Mouse (Mus musculus) adrenal gland, adult 2 months (tissue): ENCODE data around the gene Frmpd1. TPM values are rescaled to one million over a fixed set of nuclear protein-coding genes. Genes with fewer than 3 reads are reported as not detected.

Experiments used
- DNase-seq: peaks from one replicate; pipeline ENCODE4 v3.0.0; 2021
- long read RNA-seq: library from polyadenylated mRNA; stranded (forward); transcript quantifications from one replicate; pipeline ENCODE4 v2.0.0, GENCODE M21; 2021
- polyA plus RNA-seq: library from polyadenylated mRNA; depleted of rRNA; stranded (reverse); fragments of >200 nt; gene quantifications from 2 replicates; pipeline ENCODE4 v1.2.3, GENCODE M21; 2012; rRNA removed
- total RNA-seq, 2 experiments: library from RNA; stranded (reverse); gene quantifications; 2 replicates each; pipeline ENCODE4 v1.2.3; 2021

Gene Frmpd1
- total RNA-seq (1 to 10 TPM; 5.2 to 7.4 TPM), polyA plus RNA-seq (3.7 and 4.0 TPM in 2 replicates)
- long read RNA-seq, full-length matches to known transcripts = 1 of 5 reads
- long read RNA-seq, partial matches to known transcripts = 1 of 5 reads
- long read RNA-seq, other reads (novel, unspliced or antisense) = 3 of 5 reads

DNA sequence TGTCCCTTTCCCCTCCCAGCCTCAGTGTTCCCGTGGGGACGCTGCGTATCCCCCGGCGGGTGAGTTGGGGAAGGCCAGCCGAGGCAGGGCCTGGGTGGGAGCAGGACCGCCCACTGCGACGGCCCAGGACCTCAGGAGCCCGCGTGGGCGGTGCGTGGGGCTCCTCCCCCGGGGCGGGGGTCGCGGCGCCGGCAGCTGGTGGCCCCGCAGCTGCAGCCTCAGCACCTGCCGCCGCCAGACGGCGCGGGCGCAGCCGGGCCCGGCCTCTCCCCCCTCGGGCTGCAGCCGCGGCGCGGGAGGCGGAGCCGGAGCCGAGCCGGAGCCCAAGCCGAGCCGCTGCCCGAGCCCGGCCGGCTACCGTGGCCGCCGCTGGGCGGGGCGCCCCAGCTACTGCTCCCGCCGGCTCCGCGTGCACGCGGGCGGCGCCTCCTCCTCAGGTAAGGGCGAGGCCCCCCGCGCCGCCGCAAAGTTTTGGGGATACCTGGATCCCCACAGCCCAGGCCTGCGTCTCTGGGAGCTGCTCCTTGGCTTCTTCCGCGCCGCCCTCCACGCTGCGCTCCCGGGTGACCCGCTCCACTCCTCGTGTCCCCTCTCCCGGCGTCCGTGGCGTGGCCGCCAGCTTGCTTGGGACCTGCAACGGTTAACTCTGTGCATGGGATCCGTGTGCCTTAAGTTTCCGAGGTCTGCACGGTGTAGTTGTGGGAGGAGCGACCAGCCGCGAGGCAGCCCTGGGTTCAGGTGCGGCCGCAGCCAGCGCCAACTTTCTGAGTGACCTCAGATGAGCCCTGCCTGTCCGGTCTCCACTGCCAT, at the start of gene Frmpd1:
Gene Frmpd1 (plus strand): TSS at position 355 of the 810 bp plus-strand sequence.
- DNase-seq = peak; percentile 83

DNA sequence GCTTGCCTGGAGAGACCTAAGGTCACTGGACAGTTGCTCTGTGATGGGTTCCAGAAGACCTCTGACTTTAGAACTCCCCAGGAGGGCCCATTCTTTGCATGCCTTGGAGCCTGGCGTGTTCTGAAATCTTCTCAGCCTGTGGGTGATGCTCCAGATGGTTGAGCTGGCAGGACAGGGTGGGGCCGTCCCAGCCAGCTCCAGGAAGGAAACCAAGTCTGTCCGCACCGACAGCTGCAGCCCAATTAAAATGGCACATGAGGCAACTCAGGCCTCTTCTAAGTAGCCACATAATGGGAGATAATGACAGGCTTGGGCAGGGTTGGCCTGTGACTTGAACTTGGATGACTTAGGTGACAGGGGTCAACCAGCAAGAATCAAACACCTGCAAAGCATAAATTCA, 47.0 kb upstream of the Frmpd1 start:
- DNase-seq = no peak

DNA sequence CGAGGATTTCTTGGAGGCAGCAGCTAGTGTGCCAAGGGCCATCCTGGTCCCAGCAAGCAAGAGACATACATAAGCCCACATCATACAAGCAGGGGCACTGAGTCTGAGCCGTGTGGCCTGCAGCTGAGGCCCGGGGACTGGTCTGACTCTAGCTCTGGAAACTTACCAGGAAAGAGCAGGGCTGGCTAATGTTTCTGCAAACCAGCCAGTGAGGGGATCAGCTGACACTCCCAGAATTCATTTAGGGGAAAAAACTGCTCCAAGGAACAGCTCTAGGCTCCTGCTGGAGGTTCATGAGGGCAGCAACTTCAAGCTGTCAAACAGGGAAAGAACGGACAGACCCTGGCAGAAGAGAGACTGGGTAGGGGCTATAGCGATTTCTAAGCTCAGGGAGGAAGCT, 42.8 kb upstream of the Frmpd1 start:
- no peak for DNase-seq

DNA sequence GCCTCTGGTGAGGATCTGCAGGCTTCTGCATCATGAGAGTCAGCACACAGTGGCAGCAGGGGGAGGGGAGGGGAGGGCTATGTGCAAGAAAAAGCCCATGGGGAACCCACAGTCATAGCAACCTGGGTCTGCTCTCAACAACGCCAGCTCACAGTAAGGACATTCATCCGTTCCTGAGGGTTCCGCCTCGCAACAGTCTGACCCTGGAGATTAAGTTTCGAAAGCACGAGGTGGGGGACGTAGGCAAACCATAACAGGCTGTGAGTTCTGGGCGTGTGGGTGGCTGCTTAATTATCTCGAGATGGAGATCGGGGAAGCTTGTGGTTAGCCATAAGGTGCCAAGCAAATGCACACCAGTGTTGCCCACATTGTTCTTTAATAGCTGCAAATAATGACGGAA, 42.3 kb upstream of the Frmpd1 start:
- no peak for DNase-seq

DNA sequence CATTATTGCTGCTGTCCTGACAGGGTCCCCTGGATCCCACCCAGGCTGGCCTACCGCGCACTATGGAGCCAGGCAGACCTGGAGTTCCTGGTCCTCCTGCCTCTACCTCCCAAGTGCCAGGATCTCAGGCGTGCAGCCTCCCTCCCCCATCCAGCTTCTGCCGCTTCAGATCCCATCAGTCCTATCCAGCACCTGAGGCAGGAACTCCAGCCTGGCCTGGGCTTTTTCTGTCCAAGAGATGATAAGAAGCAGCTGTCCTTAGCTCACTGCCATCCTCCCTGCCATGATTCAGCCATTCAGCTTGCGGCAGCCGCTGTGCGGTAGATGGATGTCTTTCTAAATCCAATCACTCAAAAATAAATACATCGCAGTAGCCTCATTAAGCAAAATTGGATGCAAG, 41.7 kb upstream of the Frmpd1 start:
- no peak for DNase-seq

DNA sequence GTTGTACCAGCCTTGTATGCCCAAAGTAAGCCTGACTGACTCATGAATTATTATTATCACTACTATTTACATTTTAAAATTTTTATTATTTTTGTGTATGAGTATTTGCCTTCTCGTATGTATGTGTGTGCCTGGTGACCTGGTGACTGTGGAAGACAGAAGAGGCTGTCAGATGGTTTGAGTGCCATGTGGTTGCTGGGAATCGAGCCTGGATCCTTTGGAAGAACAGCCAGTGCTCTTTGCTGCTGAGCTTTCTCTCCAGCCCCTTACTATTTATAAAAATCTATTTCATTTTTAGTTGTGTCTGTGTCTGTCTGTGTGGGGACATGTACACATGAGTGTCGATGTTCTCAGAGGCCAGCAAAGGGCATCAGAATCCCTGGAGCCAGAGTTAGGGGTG, 28.2 kb upstream of the Frmpd1 start:
- no peak for DNase-seq

DNA sequence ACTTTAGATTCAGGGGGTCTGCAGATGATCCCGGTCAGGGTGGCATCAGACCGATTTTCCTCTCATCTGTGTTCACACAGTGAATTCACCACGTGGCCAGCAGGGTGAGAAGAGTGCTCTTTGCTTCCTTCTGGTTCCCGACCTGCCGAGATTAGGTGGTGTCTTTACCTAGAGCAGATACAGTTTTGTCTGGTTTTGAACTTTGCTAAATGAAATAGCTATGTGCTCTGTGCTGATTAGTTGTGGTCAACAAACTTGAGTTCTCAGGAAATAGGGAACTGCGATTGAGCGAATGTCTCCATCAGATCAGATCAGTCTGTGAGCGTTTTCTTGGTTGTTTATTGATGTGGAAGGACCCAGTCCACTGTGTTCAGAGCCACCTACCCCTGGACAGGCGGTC, 26.1 kb upstream of the Frmpd1 start:
- DNase-seq = no peak

DNA sequence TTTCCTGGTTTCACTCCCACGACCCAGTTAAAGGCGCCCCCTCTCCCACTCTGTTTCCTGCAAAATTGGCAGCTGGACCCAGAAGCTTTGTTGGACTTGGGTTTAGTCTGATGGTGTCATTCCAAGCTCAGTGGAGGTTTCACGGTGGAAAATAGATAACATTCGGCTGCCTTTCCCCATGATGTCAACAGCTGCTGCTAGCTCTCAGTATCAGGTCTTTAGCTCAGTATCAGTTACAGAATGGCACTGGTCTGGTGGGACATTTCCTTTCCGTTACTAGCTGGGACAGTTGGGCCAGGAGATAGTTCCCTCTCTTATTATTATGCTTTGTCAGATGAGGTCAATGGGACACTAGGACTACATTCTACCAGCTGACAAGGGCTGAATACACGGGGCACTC, 23.9 kb upstream of the Frmpd1 start:
- no peak for DNase-seq

DNA sequence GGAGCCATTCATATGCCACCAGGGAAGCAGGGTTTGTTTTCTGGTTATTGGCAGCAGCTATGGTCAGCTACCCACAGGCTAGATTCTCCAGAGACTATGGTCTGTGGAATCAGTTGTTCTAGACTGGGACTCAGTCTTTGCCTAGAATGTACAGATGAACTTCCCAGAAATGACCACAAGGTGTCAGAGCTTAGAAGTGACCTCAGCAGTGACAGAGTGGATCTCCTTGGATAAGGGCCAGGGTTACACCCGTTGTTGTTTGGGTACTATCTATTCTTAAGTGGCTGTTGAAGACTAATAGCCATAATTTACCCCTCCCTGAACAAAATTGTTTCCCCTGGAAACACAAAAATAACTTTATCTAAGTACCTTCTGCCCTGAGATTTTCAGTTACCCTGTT, 21.0 kb upstream of the Frmpd1 start:
- peak; percentile 32 for DNase-seq

DNA sequence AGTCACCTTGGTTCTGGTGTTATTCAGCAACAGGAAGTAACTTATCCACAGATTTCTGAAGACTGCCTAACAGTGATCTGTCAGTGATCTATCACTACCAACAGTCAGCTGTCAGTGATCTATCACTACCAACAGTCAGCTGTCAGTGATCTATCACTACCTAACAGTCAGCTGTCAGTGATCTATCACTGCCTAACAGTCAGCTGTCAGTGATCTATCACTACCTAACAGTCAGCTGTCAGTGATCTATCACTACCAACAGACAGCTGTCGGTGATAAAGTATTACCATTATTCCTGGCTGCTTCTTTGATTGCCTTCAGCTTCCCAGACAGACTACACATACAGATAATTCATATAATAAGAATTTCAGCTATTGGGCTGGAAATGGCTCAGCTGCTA, 19.2 kb upstream of the Frmpd1 start:
- DNase-seq = no peak

DNA sequence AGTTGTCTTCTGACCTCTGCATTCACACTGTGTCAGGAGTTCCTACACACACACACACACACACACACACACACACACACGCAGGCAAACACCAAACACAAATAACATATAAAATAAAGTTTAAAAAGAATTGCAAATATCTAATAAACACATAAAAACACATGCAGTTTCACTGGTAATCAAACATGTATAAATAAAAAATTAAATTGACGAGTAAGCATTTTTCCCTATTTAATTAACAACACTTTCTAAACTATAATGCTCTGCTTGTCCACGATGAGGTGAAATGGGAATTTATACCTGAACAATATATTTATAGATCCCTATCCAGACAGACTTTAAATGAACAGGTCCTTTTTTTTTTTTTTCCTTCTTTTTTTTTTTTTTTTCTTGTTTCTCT, 18.7 kb upstream of the Frmpd1 start:
- no peak for DNase-seq

DNA sequence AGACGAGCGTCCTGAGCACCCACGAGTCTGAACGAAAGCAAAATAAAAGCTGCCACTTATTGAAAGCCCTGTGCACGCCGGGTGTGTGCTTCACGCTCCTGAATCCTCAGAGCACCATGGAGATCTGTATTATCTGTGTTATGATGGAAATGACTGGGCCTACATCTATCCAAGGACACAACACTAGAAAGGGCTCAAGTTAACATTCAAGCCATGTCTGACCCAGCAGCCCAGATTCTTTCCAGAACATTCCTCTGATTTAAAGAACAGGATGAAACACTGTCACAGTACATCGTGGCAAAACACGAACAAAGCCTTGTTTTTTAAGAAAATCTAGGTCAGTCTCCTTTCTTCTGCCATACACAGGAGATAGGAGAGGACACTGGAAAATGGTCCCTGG, 13.3 kb upstream of the Frmpd1 start:
- no peak for DNase-seq

DNA sequence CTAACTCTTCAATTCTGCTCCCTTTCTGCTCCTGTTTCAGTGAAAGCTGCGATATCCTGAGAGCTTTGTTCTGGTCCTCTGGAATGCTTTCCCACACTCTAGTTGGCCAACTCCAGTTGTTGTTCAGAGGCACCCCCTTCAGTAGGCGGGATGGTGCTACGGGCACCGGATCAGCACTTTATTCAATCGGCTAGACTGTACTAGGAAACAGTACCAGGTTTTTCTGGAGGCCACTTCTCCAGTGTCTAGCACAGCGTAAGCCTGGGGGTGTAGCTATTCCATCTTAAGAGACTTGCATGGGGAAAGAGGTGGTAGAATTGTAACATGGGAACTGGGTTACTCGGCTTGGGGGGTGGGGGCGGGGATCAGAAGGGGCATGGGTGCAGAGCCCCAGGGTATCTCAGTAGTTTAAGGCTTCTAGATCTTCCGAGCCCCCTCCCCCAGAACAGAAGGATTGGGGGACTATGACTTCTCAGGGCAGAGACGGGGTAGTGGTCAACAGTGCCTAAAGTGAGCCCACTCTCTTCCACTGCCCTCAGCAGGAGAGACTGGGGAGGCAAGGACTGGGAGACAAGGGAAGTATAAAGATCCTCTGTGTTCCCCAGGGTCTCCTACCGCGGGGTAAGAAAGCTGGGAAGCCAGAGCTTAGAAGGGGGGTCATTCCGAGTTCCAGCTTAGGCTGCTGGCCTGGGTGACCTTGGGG, 706 bp upstream of the Frmpd1 start:
- DNase-seq = no peak

DNA sequence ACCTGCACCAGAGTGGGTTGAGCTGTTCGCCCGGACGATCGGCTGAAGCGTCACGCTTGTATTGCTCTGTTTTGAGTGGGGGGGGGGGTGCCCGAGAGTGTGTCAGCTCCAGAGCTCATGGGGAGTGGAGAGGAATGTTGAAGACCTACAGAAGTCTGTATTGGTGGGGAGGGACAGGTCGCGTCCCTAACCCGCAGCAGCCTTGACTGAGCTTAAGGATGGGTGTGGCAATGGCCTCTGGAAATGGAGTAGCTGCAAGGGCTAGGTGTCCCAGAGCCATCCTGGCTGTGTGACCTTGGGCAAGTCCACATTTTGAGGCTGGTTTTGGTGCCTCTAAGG, 625 bp downstream of the Frmpd1 start:
- no peak for DNase-seq

DNA sequence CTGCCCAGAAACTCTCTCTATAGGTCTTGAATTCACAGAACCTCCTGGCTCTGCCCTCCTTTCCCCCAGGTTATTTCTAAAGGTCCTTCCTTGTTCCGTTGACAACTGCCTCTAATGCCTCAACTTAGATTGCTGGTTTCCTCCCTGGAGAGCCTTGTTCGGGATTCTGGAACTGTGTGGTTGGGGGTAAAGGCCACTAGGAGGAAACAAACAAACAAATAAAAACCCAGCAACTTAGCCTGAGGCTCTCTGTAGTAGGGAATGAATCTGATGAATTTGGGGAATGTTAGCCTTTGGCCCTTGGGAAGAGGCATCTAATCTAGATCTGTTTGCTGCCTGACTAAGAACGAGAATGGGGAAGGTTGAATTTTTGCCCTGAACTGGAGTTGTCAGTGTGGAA, 13.6 kb downstream of the Frmpd1 start:
- DNase-seq = no peak

DNA sequence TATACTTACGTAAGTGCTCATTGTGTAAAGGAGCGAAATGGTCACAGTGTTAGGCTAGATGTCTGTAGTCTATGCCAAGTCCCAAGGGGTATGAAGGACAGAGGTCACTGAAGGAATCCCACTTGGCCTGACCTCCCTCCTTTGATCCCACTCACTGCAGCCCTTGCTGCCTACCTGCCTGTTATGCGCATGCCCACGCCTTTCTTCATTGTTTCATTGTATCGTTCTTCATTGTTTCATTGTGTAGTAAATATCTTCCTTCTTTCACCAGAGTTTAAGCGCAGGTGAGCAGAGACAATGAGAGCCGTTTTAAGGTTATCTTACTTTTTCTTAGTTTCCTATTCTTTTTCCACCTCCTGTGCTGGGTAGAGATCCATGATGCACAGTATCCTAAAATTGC, 18.6 kb downstream of the Frmpd1 start:
- no peak for DNase-seq

DNA sequence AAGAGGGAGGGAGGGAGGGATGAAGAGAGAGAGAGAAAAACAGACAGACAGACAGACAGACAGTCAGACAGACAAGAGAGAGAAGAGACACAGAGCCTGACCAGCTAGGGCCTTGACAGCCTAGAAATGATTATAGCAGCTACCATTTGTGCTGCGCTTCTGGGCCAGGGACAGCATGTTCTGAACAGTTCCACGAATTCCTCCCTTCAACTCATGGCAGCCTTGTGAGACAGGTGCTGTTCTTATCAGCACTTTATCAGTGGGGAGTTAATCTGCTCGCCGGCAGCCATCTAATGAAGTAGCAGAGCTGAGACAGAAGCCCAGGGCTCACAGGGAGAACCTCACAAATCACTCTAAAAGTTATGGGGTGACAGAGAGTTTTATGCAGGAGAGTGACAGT, 22.8 kb downstream of the Frmpd1 start:
- DNase-seq = no peak

DNA sequence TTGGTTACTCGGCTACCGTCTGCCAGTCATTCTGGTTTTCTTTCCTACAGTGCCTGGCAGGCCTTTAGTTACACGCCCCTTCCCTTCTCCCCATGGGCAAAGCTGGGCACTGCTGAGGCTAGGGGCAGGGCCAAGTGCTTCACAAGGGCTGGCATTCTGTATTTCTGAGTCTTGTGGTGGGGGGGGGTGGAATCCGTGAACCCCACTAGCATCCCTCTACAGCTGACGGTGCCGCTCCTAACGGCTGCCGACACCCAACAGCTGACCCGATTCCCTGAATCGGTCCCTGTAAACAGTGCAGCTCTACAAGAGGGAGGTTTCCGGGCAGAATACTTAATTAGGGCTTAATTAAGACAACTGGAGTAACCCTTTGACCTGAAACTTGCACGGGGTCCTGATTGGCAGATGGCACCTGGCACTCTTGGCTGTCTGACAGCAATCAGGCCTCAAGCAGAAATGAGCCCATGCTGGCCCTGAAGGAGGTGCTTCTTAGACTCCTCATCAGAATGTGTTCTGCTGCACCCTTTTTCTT, 24.2 kb downstream of the Frmpd1 start:
- no peak for DNase-seq

DNA sequence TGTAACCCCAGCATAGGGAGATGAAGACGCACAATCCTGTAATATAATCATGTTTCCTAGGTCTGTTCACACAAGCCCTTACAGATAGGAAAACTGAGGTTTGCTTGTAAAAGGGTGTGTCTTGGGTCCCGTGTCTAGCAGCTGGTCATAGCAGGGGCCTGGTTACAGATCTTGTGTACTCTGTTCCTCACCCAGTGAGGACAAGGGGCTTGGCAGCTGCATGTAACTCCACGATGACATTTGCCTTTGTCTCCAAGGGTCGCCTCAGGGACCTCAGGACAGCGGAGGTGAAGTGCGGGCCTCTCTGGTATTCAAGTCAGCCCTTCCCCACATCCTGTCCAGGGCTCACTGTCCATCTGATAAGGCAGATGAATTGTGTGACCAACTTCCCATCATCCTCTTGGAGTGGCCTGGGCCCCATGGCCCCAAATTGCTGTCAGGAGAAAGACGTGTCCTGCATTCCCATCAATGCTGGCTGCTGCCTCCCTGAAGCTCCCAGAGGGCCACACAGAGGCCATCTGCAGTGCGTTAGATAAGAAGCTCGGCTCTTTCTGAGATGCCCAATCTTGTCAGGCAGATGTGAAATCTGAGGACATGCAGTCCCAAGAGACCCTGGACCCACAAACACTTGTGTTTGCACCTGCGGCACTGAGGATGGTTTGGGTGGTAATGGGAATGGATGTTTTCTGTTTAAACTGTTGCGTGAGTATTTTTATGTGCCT, 27.8 kb downstream of the Frmpd1 start:
- no peak for DNase-seq

DNA sequence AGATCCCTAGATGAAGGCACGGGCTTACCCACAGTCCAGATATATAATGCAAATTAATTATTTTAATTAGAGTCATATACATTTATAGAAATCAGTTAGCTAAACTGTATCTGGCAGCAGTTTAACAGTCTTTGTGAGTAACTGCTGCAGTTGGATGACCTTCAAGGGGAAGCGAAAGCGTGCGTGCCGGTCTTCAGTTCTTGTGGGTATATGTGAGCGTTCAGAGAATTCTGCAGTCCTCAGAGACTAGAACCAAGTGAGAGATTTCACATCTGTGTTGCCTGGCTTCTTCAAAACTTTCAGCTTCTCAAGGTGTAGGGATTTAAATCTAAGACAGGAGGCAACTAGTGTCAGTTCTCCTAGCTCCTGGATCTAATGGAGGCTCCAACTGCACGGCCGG, 35.3 kb downstream of the Frmpd1 start:
- peak; percentile 6 for DNase-seq

DNA sequence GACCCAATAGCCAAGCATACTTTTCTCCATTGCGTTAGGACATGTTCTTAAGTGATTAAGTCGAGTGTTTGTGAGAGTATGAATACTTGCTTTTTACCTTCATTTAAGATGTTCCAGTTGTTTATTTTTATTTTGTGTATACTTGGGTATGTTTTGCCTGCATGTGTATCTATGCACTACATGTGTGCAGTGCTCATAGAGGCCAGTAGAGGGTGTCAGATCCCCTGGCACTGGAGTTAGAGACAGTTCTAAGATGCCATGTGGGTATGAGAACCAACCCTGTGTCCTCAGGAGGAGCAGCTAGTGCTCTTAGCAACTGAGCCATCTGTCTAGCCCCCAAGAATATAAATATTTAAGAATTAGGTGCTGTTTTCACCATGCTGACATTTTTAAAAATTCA, 37.7 kb downstream of the Frmpd1 start:
- DNase-seq = no peak

DNA sequence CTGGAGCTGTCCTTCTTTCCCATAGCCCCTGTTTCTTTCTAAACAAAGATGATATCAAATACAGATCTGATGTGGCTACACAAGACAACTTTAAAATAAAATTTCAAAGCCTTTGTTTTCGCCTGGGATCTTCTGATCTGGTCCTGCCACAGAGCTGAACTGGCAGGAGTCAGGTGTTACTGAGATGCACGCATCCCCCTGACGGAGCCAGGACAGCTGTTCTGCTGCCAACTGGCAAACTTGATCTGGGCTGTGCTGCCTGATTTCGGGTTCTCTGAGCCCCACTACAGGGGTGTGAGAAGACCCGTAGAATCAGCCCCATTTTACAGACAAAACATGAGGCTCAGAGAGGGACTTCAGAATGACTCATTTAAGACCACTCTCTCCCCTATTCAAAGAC, 45.6 kb downstream of the Frmpd1 start:
- DNase-seq = no peak

DNA sequence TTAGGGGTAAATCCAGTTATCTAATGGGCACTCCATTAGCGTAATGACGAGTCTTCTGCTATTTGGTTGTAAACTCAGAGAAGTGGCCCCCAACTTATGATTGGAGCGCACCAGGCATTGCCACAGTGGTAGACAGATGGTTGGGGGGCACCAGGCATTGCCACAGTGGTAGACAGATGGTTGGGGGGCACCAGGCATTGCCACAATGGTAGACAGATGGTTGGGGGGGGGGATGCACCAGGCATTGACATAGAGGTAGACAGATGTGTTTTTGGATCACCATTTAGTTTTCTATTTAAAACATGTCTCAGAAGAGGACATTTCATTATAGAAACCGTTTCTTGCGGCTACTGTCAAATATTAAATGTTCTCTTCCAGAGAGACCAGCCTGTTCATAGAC, 53.6 kb downstream of the Frmpd1 start:
- DNase-seq = no peak
